Mouse (Mus musculus) kidney, adult 9 months (tissue): ENCODE data around the gene Gpx3.

Experiments
- DNase-seq: peaks from one replicate; pipeline ENCODE4 v3.0.0; 2022

The Gpx3 gene

GRCm38 (mm10) chr11:54913841-54914240, 11.6 kb downstream of the Gpx3 start:
- peak; percentile 53 for DNase-seq

GRCm38 (mm10) chr11:54917461-54917860, 15.2 kb downstream of the Gpx3 start:
- DNase-seq, result no peak

GRCm38 (mm10) chr11:54918273-54918672, 16.0 kb downstream of the Gpx3 start:
- no peak for DNase-seq

GRCm38 (mm10) chr11:54920127-54920972, 18.1 kb downstream of the Gpx3 start:
- peak; percentile 73 for DNase-seq

- no peak for DNase-seq
Observed at GRCm38 (mm10) chr11:54920973-54921580, 18.8 kb downstream of the Gpx3 start.

GRCm38 (mm10) chr11:54921798-54922197, 19.5 kb downstream of the Gpx3 start:
- peak; percentile 33 for DNase-seq

- peak; percentile 60 for DNase-seq
Observed at GRCm38 (mm10) chr11:54922488-54922887, 20.2 kb downstream of the Gpx3 start.

- no peak for DNase-seq
Observed at GRCm38 (mm10) chr11:54924145-54924544, 21.9 kb downstream of the Gpx3 start.

GRCm38 (mm10) chr11:54927346-54928140, 25.3 kb downstream of the Gpx3 start:
- DNase-seq, result peak; percentile 75

- no peak for DNase-seq
Observed at GRCm38 (mm10) chr11:54928219-54928618, 26.0 kb downstream of the Gpx3 start.

GRCm38 (mm10) chr11:54928886-54929285, 26.6 kb downstream of the Gpx3 start:
- DNase-seq, result no peak

- no peak for DNase-seq
Observed at GRCm38 (mm10) chr11:54929290-54929689, 27.0 kb downstream of the Gpx3 start.

- DNase-seq, result no peak
Observed at GRCm38 (mm10) chr11:54929744-54930143, 27.5 kb downstream of the Gpx3 start.

- DNase-seq, result peak; percentile 55
Observed at GRCm38 (mm10) chr11:54930318-54930979, 28.2 kb downstream of the Gpx3 start.

- peak; percentile 61 for DNase-seq
Observed at GRCm38 (mm10) chr11:54931405-54932093, 29.3 kb downstream of the Gpx3 start.

GRCm38 (mm10) chr11:54932540-54932939, 30.3 kb downstream of the Gpx3 start:
- no peak for DNase-seq

GRCm38 (mm10) chr11:54934198-54934597, 31.9 kb downstream of the Gpx3 start:
- DNase-seq, result no peak

- DNase-seq, result peak; percentile 36
Observed at GRCm38 (mm10) chr11:54936035-54936770, 34.0 kb downstream of the Gpx3 start.

- DNase-seq, result no peak
Observed at GRCm38 (mm10) chr11:54936771-54937140, 34.5 kb downstream of the Gpx3 start.

GRCm38 (mm10) chr11:54939501-54939900, 37.2 kb downstream of the Gpx3 start:
- DNase-seq, result no peak

- no peak for DNase-seq
Observed at GRCm38 (mm10) chr11:54940056-54940455, 37.8 kb downstream of the Gpx3 start.

- no peak for DNase-seq
Observed at GRCm38 (mm10) chr11:54944702-54945101, 42.4 kb downstream of the Gpx3 start.
